Mouse (Mus musculus): ENCODE results near the gene Sf3b4. TPM values are rescaled to one million over a fixed set of nuclear protein-coding genes. Genes with fewer than 3 reads are reported as not detected.
A peak's percentile ranks its signal among the peaks of the same experiment; 100 is the strongest.

Sf3b4 gene
- 10 to 100 TPM; 53.4 to 58.5 TPM for polyA plus RNA-seq (2017; shearing (Covaris generic))

- peak; percentile 94 for ATAC-seq
Observed at GRCm38 (mm10) chr3:96172197-96173178, at the start of gene Sf3b4. Sf3b4 (plus strand) TSS chr3:96172332.

- ATAC-seq: no peak
Observed at GRCm38 (mm10) chr3:96124235-96124634, 47.9 kb upstream of the Sf3b4 start.

GRCm38 (mm10) chr3:96128128-96128527 lies 44.0 kb upstream of the Sf3b4 start:
- no peak for ATAC-seq

GRCm38 (mm10) chr3:96132478-96132877 lies 39.7 kb upstream of the Sf3b4 start:
- no peak for ATAC-seq

- ATAC-seq: no peak
Observed at GRCm38 (mm10) chr3:96133327-96133905, 38.7 kb upstream of the Sf3b4 start.

GRCm38 (mm10) chr3:96135011-96135410 lies 37.1 kb upstream of the Sf3b4 start:
- no peak for ATAC-seq

- peak; percentile 87 for ATAC-seq
Observed at GRCm38 (mm10) chr3:96147950-96148349, 24.2 kb upstream of the Sf3b4 start.

GRCm38 (mm10) chr3:96151836-96152235 lies 20.3 kb upstream of the Sf3b4 start:
- no peak for ATAC-seq

GRCm38 (mm10) chr3:96152611-96153010 lies 19.5 kb upstream of the Sf3b4 start:
- no peak for ATAC-seq

GRCm38 (mm10) chr3:96155501-96155900 lies 16.6 kb upstream of the Sf3b4 start:
- ATAC-seq: no peak

GRCm38 (mm10) chr3:96159820-96160219 lies 12.3 kb upstream of the Sf3b4 start:
- ATAC-seq: no peak

GRCm38 (mm10) chr3:96160222-96160802 lies 11.8 kb upstream of the Sf3b4 start:
- ATAC-seq: peak; percentile 27

GRCm38 (mm10) chr3:96160803-96161516 lies 11.2 kb upstream of the Sf3b4 start:
- ATAC-seq: peak; percentile 71

- ATAC-seq: peak; percentile 23
Observed at GRCm38 (mm10) chr3:96161869-96162840, 10.0 kb upstream of the Sf3b4 start, which contains the start of gene Mtmr11. Mtmr11 (plus strand) TSS chr3:96162004.

GRCm38 (mm10) chr3:96163040-96163439 lies 9.1 kb upstream of the Sf3b4 start:
- ATAC-seq: no peak

GRCm38 (mm10) chr3:96168466-96169158 lies 3.5 kb upstream of the Sf3b4 start:
- no peak for ATAC-seq

GRCm38 (mm10) chr3:96170276-96170675 lies 1.9 kb upstream of the Sf3b4 start:
- no peak for ATAC-seq

- no peak for ATAC-seq
Observed at GRCm38 (mm10) chr3:96170976-96171545, 1.1 kb upstream of the Sf3b4 start.

- no peak for ATAC-seq
Observed at GRCm38 (mm10) chr3:96171583-96172196, 442 bp upstream of the Sf3b4 start.

- ATAC-seq: no peak
Observed at GRCm38 (mm10) chr3:96173185-96173584, 1.1 kb downstream of the Sf3b4 start.
